Mouse (Mus musculus): Measurements from ENCODE around the gene Pcnp. TPM values are rescaled to one million over a fixed set of nuclear protein-coding genes. Genes with fewer than 3 reads are reported as not detected.
A peak's percentile ranks its signal among the peaks of the same experiment; 100 is the strongest.

Gene Pcnp
- total and polyA plus RNA-seq, 2 experiments from 2014 or later, result 32.9 to 104 TPM

DNA sequence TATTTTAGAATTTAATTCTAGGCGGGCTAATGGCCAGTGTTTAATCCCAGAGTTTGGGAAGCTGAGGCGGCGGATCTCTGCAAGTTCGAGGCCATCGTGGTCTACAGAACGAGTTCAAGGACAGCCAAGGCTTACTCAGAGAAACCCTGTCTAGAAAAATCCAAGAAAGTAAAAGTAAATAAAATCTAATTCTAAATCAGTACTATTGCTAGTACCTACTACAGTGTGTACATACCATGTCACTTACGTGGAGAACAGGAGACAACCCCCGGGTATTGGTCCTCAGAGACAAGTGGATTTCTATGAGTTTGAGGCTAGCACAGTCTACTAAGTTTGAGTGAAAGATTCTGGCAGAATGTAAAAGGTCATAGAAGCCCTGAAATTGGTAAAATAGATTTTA, 8.6 kb upstream of the Pcnp start:
- Histone ChIP-seq H3K9me3 (replicated peaks; ENCODE audit: control insufficient read depth, low read length) (no peaks in the 10 kb centered on the region), H3K4me3 (ENCODE audit: low read depth, low read length) (peak overlapping the region; percentile 85), H3K27ac (ENCODE audit: low read depth) (peak overlapping the region; percentile 91), H3K36me3 (replicated peaks; ENCODE audit: control insufficient read depth, insufficient read depth, low read length) (peaks cover 17% of the 10 kb centered on the region), H3K27me3 (ENCODE audit: control insufficient read depth, insufficient read depth, low read length) (no peaks in the 10 kb centered on the region), H3K4me1 (ENCODE audit: control insufficient read depth, insufficient read depth) (peaks cover 9% of the 10 kb centered on the region), H3K9ac (replicated peaks; ENCODE audit: low read depth, low read length) (peak overlapping the region; percentile 80), H3K4me2 (ENCODE audit: low read depth, low read length) (peak overlapping the region; percentile 64)
- no peak; the same call in 1 of the 2 replicates for ATAC-seq (ENCODE audit: insufficient read depth, low read depth)
- no peak for DNase-seq (ENCODE audit: low spot score)
- WGBS, result 26% methylated on average over 8 of the region's 8 CpGs
- TF ChIP-seq CTCF (IDR thresholded peaks at IDR 0.05; ENCODE audit: low read depth) (no peak), EP300 (IDR thresholded peaks at IDR 0.05; ENCODE audit: low read depth) (no peak)

DNA sequence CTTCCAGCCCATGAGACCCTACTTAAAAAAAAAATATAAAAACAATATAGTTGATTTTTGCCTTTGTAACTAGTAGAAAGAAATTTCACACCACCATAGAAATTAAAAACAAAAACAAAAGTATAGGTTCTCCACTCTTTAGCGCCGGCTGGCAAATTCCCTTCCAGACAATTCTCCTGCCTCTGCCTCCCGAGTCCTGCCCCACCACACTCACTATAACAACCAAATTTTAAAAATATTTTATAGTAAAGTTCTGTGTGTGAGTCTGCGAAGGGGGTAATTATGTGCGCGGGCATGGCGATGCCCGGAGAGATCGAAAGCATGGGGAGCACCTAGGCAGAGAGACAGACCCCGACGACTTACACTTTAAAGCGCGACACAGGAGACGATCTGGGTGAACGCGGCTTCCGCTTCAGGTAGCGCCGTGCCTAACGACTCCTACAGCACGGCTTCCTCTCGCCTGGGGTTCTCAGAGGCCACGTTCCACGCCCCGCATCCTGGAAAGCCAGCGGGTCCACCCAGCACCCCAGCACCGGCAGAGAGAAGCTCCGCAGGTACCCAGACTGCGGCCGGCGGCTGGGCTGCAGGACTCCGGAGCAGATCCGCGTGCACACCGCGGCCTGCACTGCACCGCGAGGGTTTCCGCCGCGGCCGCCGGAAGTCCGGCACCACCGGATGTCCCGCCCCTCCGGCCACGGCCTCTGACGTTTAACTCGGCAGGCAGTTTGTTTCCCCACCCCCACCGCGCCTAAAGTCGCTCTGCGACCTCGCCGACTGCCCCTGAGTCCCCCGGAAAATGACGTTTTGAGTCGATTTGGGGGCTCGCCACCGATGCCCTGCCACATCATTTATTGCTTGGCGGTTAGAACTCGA, 7.8 kb upstream of the Pcnp start, which contains the start of gene Trmt10c:
TSS of gene Trmt10c (minus strand) at position 682 of the 873 bp plus-strand sequence.
- under 1% methylated on average over 63 of the region's 63 CpGs for WGBS

DNA sequence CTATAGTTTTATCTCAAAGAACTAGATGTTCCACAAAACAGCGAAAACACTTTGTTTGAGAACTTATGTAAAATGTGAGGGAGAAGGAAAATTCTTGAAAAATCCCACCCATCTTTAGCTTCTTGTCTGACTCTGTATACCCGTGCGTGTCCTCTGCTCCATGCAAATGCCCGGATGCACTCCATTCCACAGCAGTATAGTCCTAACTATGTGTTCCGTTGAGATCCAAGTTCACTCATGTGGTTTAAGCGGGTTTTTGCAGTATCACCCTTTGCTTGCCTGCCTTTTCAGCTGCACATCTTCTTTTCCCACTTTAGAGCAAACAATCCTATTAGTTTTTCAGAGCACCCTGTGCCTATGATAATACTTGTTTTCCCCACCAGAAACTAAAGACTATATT, 7.0 kb upstream of the Pcnp start:
- H3K4me3 ChIP-seq (ENCODE audit: low read depth, low read length), result peak overlapping the region; percentile 85
- H3K36me3 ChIP-seq (replicated peaks; ENCODE audit: control insufficient read depth, insufficient read depth, low read length), result peaks cover 23% of the 10 kb centered on the region
- H3K9ac ChIP-seq (replicated peaks; ENCODE audit: low read depth, low read length), result peak overlapping the region; percentile 80
- H3K4me2 ChIP-seq (ENCODE audit: low read depth, low read length), result peak overlapping the region; percentile 64
- no peak for DNase-seq (ENCODE audit: low spot score)
- TF ChIP-seq CTCF (IDR thresholded peaks at IDR 0.05; ENCODE audit: low read depth), result no peak
- TF ChIP-seq EP300 (IDR thresholded peaks at IDR 0.05; ENCODE audit: low read depth), result no peak
- H3K9me3 ChIP-seq (replicated peaks; ENCODE audit: control insufficient read depth, low read length), result no peaks in the 10 kb centered on the region
- H3K27ac ChIP-seq (ENCODE audit: low read depth), result no peak overlapping the region
- no peaks in the 10 kb centered on the region for H3K27me3 ChIP-seq (ENCODE audit: control insufficient read depth, insufficient read depth, low read length)
- WGBS, result 51% methylated on average over 6 of the region's 6 CpGs
- ATAC-seq (ENCODE audit: insufficient read depth, low read depth), result no peak
- peaks cover 9% of the 10 kb centered on the region for H3K4me1 ChIP-seq (ENCODE audit: control insufficient read depth, insufficient read depth)

More for the DNA sequence above, 7.8 kb upstream of the Pcnp start, which contains the start of gene Trmt10c:
- DNase-seq (ENCODE audit: low spot score), result peak; percentile 92
- peak within 1 kb of the TSS; percentile 80 for H3K9ac ChIP-seq (replicated peaks; ENCODE audit: low read depth, low read length)
- TF ChIP-seq EP300 (IDR thresholded peaks at IDR 0.05; ENCODE audit: low read depth), result peak; percentile 73
- no peak for TF ChIP-seq CTCF (IDR thresholded peaks at IDR 0.05; ENCODE audit: low read depth)
- H3K27me3 ChIP-seq (ENCODE audit: control insufficient read depth, insufficient read depth, low read length), result no peaks in the 10 kb centered on the region
- H3K4me2 ChIP-seq (ENCODE audit: low read depth, low read length), result peak within 1 kb of the TSS; percentile 64
- peak within 1 kb of the TSS; percentile 85 for H3K4me3 ChIP-seq (ENCODE audit: low read depth, low read length)
- H3K4me1 ChIP-seq (ENCODE audit: control insufficient read depth, insufficient read depth), result peaks cover 9% of the 10 kb centered on the region
- peak; percentile 100 for ATAC-seq (ENCODE audit: insufficient read depth, low read depth)
- H3K9me3 ChIP-seq (replicated peaks; ENCODE audit: control insufficient read depth, low read length), result no peaks in the 10 kb centered on the region
- H3K27ac ChIP-seq (ENCODE audit: low read depth), result peak within 1 kb of the TSS; percentile 91
- peaks cover 23% of the 10 kb centered on the region for H3K36me3 ChIP-seq (replicated peaks; ENCODE audit: control insufficient read depth, insufficient read depth, low read length)

DNA sequence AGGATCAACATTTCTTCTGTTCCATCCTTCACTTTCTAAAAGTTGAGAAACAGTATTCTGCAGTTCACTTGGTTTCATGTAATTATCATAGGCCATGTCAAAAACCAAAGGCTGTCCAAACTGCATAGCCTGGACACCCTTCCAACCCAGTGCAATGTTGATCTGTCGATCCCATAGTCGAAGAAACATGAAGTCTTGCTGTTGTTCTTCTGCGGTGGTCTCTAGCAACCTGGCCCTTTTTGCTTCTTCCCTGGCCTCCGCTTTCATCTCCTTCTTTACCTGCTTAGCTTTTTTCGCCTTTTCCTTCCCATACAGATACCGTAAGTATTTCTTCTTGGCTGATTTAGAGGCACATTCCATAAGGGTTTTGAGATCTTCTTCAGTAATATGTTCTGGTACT, 5.0 kb upstream of the Pcnp start:
- 95% methylated on average over 6 of the region's 6 CpGs for WGBS
- TF ChIP-seq CTCF (IDR thresholded peaks at IDR 0.05; ENCODE audit: low read depth), result no peak
- no peak for TF ChIP-seq EP300 (IDR thresholded peaks at IDR 0.05; ENCODE audit: low read depth)

DNA sequence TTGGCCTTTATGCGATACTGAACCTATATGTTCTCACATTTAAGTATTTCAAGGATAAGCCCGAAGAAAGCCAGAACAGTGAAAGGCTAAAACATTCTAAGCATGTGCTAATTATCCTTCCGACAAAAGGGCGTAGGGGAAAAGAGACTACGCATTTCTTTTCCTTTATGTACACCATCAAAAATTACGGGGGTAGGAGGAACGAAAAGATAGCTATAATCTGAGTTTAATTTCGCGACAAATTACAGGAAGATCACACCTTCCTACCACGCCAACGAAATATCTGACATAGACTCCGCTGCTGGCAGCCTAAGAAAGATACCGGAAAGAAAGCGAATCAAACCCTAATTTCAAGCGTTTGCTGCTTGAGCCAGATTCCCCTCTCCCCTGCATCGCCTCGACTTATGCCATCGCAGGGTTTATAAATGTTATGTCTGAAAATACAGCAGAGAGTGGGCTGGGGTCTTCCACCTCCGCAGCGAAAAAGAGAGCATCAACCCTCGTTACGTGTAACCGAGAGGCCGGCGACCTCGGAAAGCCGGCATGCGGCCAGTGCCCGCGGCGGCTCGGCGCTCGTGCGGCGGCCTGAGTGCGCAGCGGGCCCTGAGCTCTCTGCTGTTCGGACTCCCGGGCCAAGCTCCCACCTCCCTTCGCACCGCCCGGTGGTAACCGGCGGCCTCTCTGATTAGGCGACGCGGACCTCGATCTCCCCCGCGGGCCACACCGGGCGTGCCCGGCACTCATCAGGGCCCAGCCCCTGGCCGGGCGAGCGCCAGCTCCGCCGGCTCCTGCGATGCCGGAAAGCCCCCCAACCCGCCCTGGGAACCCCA, 602 bp downstream of the Pcnp start:
- H3K4me3 ChIP-seq (ENCODE audit: low read depth, low read length), result peak overlapping the region; percentile 76
- no peak for TF ChIP-seq EP300 (IDR thresholded peaks at IDR 0.05; ENCODE audit: low read depth)
- ATAC-seq (ENCODE audit: insufficient read depth, low read depth) (peak; percentile 81), DNase-seq (ENCODE audit: low spot score) (peak; percentile 56)
- H3K27me3 ChIP-seq (ENCODE audit: control insufficient read depth, insufficient read depth, low read length), result no peaks in the 10 kb centered on the region
- peak overlapping the region; percentile 93 for H3K27ac ChIP-seq (ENCODE audit: low read depth)
- H3K9me3 ChIP-seq (replicated peaks; ENCODE audit: control insufficient read depth, low read length), result no peaks in the 10 kb centered on the region
- H3K4me1 ChIP-seq (ENCODE audit: control insufficient read depth, insufficient read depth), result peaks cover 26% of the 10 kb centered on the region
- peak overlapping the region; percentile 87 for H3K9ac ChIP-seq (replicated peaks; ENCODE audit: low read depth, low read length)
- WGBS, result under 1% methylated on average over 61 of the region's 62 CpGs
- peaks cover 16% of the 10 kb centered on the region for H3K36me3 ChIP-seq (replicated peaks; ENCODE audit: control insufficient read depth, insufficient read depth, low read length)
- peak overlapping the region; percentile 78 for H3K4me2 ChIP-seq (ENCODE audit: low read depth, low read length)

More for the DNA sequence above, 5.0 kb upstream of the Pcnp start:
- Histone ChIP-seq H3K27ac (ENCODE audit: low read depth) (no peak overlapping the region), H3K4me1 (ENCODE audit: control insufficient read depth, insufficient read depth) (peaks cover 17% of the 10 kb centered on the region), H3K27me3 (ENCODE audit: control insufficient read depth, insufficient read depth, low read length) (no peaks in the 10 kb centered on the region), H3K4me2 (ENCODE audit: low read depth, low read length) (no peak overlapping the region), H3K9ac (replicated peaks; ENCODE audit: low read depth, low read length) (no peak overlapping the region), H3K36me3 (replicated peaks; ENCODE audit: control insufficient read depth, insufficient read depth, low read length) (peaks cover 23% of the 10 kb centered on the region), H3K9me3 (replicated peaks; ENCODE audit: control insufficient read depth, low read length) (no peaks in the 10 kb centered on the region), H3K4me3 (ENCODE audit: low read depth, low read length) (no peak overlapping the region)
- no peak for DNase-seq (ENCODE audit: low spot score)
- no peak for ATAC-seq (ENCODE audit: insufficient read depth, low read depth)

Data from heart, postnatal 0 days (tissue).